Mouse (Mus musculus): ENCODE results near the gene Gata3.

- TF ChIP-seq CTCF (IDR thresholded peaks at IDR 0.05; ENCODE audit: low read depth, low read length): no peak
- no peak for TF ChIP-seq GATA1 (IDR thresholded peaks at IDR 0.05; ENCODE audit: borderline replicate concordance, low read length)
- TF ChIP-seq TAL1 (conservative IDR thresholded peaks at IDR 0.05; ENCODE audit: low read depth, low read length): no peak
- TF ChIP-seq GATA2 (IDR thresholded peaks at IDR 0.05; ENCODE audit: borderline replicate concordance, low read depth, low read length): no peak
- no peak for TF ChIP-seq POLR2AphosphoS5 (IDR thresholded peaks at IDR 0.05; ENCODE audit: insufficient replicate concordance, low read depth, low read length)
Observed at GRCm38 (mm10) chr2:9871798-9872197, 18.0 kb downstream of the Gata3 start.

Measured in G1E (cell line).